Mouse (Mus musculus) layer of hippocampus, adult 2 months (tissue): Measurements from ENCODE around the gene Tulp4. TPM values are rescaled to one million over a fixed set of nuclear protein-coding genes. Genes with fewer than 3 reads are reported as not detected.
"Not testable (repeated sequence)": the region's sequence is repeated elsewhere in the genome, so short reads cannot be mapped to it uniquely, and the experiment has no call there.

ENCODE experiments used
- DNase-seq, 2 experiments: peaks; one replicate each; pipeline ENCODE4 v3.0.0; 2022; ENCODE audit warnings: low spot score in 2 of 2
- H3K27ac ChIP-seq: fragments of 200-600 bp; 2 replicates; pipeline ENCODE4 v1.8.1; 2022
- H3K4me3 ChIP-seq: fragments of 200-600 bp; 2 replicates; pipeline ENCODE4 v1.8.1; 2022; ENCODE audit warnings: mild to moderate bottlenecking
- microRNA-seq, 2 experiments: library from miRNA; unstranded; fragments of <30 nt; microRNA quantifications; one replicate each; pipeline ENCODE4 v1.2.0; 2021
- total RNA-seq, 2 experiments: library from RNA; stranded (reverse); gene quantifications; 2 replicates each; pipeline ENCODE4 v1.2.3; 2021

Gene Tulp4
- total RNA-seq, 2 experiments from 2014 or later = 304 to 306 TPM

GRCm38 (mm10) chr17:6286169-6286568 is 179.9 kb downstream of the Tulp4 start:
- DNase-seq, H3K4me3 ChIP-seq, H3K27ac ChIP-seq: not testable (repeated sequence)

GRCm38 (mm10) chr17:6289045-6289444 is 182.8 kb downstream of the Tulp4 start:
- not testable (repeated sequence) for H3K27ac ChIP-seq, H3K4me3 ChIP-seq, DNase-seq

- DNase-seq, H3K27ac ChIP-seq, H3K4me3 ChIP-seq: not testable (repeated sequence)
Observed at GRCm38 (mm10) chr17:6293882-6294281, 187.6 kb downstream of the Tulp4 start.

GRCm38 (mm10) chr17:6297060-6297795 is 191.0 kb downstream of the Tulp4 start:
- not testable (repeated sequence) for H3K27ac ChIP-seq, DNase-seq, H3K4me3 ChIP-seq

- DNase-seq, H3K27ac ChIP-seq, H3K4me3 ChIP-seq: not testable (repeated sequence)
Observed at GRCm38 (mm10) chr17:6300190-6300863, 194.1 kb downstream of the Tulp4 start.

Small RNA genes lying within 50 kb of the gene (microRNA-seq; reads per million reads assigned to microRNA genes)
- gene Gm22774 = 0 reads per million in 2 experiments

Other genes with a start within 250 kb of the Tulp4 start
- gene Synj2, start 165.2 kb upstream of the Tulp4 start, total RNA-seq = 10 to 100 TPM; 54.1 to 62.2 TPM
- gene Serac1, start 26.7 kb upstream of the Tulp4 start, total RNA-seq = 10 to 100 TPM; 17.2 to 18.4 TPM
- 100 to 1,000 TPM; 121 to 126 TPM for gene Gtf2h5, start 26.7 kb upstream of the Tulp4 start, total RNA-seq
- 10 to 100 TPM; 51.4 to 52.3 TPM for gene Tmem181a, start 150.4 kb downstream of the Tulp4 start, total RNA-seq
- 10 to 100 TPM in 1 of 2 experiments, 1 to 10 TPM in 1; 9.4 to 10.3 TPM for gene Dynlt1a, start 211.1 kb downstream of the Tulp4 start, total RNA-seq